Mouse (Mus musculus) mouse embryonic stem cell (cell line): ENCODE results near the gene Ackr1.

Experiments used
- in situ Hi-C, 2 experiments: fragments of 300-500 bp; cut with MboI; formaldehyde crosslinking; loops; 1 replicate in 1 of 2; 3 replicates in 1 of 2; pipeline ENCODE4 v1.14.3; 2019 to 2020; ENCODE audit warnings: low sequenced_read_pairs in 2 of 2, low pct_unique_long_range_greater_than_20kb in 1 of 2, mixed read lengths in 1 of 2; ENCODE audit not compliant: unreplicated experiment in 1 of 2

The Ackr1 gene

GRCm38 (mm10) chr1:173333312-173334253 lies at the start of gene Ackr1:
Ackr1 (minus strand) TSS chr1:173333750.
- in situ Hi-C loops = loop anchor here in 1 of 2 experiments (25.0 kb wide), 1 partner anchor 921 kb away; no protein-coding TSS in a partner anchor

GRCm38 (mm10) chr1:173381436-173381835 lies 47.9 kb upstream of the Ackr1 start:
- in situ Hi-C loops = loop anchor here in 1 of 2 experiments (25.0 kb wide), 1 partner anchor 969 kb away; no protein-coding TSS in a partner anchor

- in situ Hi-C loops = loop anchor here (5.0 to 25.0 kb wide), 2 partner anchors 55 to 965 kb away; no protein-coding TSS in a partner anchor
These were observed 44.0 kb upstream of the Ackr1 start for GRCm38 (mm10) chr1:173377380-173378112.

- in situ Hi-C loops = no loop called here
These were observed 40.5 kb upstream of the Ackr1 start for GRCm38 (mm10) chr1:173374020-173374419.

- in situ Hi-C loops = no loop called here
These were observed 38.0 kb upstream of the Ackr1 start for GRCm38 (mm10) chr1:173371586-173371985.

- in situ Hi-C loops = no loop called here
These were observed 36.9 kb upstream of the Ackr1 start for GRCm38 (mm10) chr1:173370456-173370855.

- in situ Hi-C loops = no loop called here
These were observed 36.1 kb upstream of the Ackr1 start for GRCm38 (mm10) chr1:173369611-173370010.

- in situ Hi-C loops = no loop called here
These were observed 34.0 kb upstream of the Ackr1 start, which contains the start of gene Cadm3 for GRCm38 (mm10) chr1:173367356-173368046. Cadm3 (minus strand) TSS chr1:173367695.

- in situ Hi-C loops = no loop called here
These were observed 33.3 kb upstream of the Ackr1 start for GRCm38 (mm10) chr1:173366701-173367355.

GRCm38 (mm10) chr1:173365970-173366409 lies 32.4 kb upstream of the Ackr1 start:
- in situ Hi-C loops = no loop called here

GRCm38 (mm10) chr1:173364125-173364800 lies 30.7 kb upstream of the Ackr1 start:
- in situ Hi-C loops = no loop called here

GRCm38 (mm10) chr1:173363436-173363835 lies 29.9 kb upstream of the Ackr1 start:
- in situ Hi-C loops = no loop called here

GRCm38 (mm10) chr1:173361651-173362050 lies 28.1 kb upstream of the Ackr1 start:
- in situ Hi-C loops = no loop called here

- in situ Hi-C loops = no loop called here
These were observed 26.2 kb upstream of the Ackr1 start for GRCm38 (mm10) chr1:173359590-173360290.

- in situ Hi-C loops = no loop called here
These were observed 24.2 kb upstream of the Ackr1 start for GRCm38 (mm10) chr1:173357799-173358198.

GRCm38 (mm10) chr1:173356699-173357098 lies 23.1 kb upstream of the Ackr1 start:
- in situ Hi-C loops = no loop called here
